Mouse (Mus musculus) cerebellum, postnatal 4 days (tissue): Measurements from ENCODE around the gene Ece2.

Experiments used
- DNase-seq, 2 experiments: peaks; one replicate each; pipeline ENCODE4 v3.0.0; 2022; ENCODE audit warnings: low spot score in 2 of 2, mixed read lengths in 1 of 2

Ece2 gene

DNA sequence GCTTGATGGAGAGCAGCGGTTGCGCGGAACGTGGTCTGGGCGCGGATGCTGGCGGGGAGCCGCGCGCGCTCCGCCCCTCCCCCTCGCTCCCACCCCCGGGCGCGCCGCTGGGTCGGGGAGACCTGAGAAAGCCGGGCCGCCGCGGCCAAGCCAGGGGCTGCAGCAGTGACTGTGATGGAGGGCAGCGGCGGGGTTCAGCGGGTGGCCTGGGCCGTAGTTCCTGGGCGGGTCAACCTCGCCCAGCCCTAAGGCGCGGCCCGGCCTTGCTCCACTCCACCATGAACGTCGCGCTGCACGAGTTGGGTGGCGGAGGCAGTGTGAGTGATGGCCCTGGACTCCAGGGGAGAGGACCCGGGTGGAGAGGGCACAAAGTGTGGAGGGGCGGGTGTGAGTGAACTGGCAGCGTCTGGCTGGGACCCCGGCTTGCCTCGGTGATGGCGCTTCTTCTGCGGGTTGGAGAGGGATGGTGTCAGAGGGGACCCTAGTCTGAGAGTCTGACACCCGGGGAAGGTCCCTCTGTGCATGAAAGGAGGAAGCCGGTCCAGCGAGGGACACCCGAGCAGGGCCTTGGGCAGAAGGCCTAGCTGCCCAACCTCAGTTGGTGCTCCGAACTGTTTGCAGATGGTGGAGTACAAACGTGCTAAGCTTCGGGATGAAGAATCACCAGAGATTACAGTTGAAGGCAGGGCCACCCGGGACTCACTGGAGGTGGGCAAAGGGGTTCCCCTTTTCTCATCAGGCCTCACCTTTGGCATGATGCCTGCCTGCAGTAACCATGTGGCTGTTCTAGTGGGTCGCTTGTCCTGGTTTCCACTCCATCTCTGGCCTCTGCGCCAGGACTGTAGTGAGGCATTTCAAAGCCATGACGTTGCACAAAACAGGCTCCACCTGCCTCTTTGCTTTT lies at the start of gene Ece2:
Ece2 (plus strand) TSS at position 98 of the 904 bp plus-strand sequence.
- DNase-seq, result peak in 1 of 2 experiments; percentile 51

DNA sequence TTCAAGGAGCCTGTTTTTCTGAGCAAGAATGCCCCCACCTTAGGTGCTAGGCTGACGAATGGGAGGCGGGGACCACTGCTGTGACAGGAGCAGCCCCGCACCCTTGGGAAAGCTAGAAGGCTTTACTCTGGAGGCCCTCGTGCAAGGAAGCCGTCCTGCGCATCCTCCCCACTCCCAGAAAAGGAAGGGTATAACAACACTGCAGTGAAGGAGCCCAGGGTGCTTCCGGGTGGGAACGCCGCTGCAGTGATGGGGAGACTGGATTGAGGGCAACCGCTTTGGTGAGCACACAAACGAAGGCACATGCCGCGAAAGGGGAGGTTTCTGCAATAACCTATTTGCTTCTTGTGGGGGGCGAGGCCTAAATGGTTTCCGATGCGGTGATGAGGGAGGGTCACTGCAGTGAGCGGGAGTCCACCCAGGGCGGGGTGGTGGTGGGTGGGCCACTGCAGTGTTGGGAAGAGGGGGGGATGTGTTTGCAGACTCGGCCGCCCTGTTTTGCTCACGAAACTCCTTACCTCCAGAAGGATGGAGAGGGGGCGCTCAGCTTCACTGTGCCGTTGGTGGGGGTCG lies 40.2 kb upstream of the Ece2 start, which contains the start of gene Vwa5b2:
Vwa5b2 (plus strand) TSS at position 106 of the 573 bp plus-strand sequence.
- peak in 1 of 2 experiments; percentile 19 for DNase-seq

DNA sequence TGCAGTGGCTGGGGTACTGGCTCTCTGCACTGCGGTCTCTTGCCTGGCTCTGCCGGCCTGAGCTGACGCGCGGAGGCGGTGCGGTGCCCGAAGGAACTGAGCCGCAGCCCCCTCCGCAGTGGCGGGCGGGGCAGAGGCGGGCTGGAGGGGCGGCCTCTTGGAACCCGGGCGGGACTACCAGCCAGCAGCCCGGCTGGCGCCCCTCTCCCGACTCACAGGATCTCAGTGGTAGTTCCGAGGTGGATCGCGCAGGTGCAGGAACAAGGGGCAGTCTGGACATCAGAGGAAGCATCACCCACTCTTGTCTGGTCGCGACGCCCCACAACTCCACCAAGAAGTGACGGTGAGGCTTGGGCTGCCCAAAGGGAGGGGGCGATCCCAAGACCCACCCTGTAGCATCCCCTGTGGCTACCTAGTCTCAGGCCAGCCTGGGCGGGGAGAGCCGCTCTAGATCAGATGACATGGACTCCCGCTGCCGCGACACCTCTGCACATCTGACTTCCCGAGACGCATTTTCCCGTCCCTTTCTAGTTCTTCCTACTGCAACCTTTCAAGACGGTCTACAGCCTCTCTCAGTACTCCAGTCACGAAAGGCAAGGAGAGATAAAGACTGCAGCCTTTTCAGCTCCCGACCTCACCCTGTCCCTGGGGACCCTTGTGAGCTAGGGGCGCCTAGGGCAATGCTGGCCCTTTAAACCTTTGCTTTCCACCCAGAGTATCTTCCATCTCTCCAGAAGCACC lies 39.5 kb upstream of the Ece2 start:
- peak in 1 of 2 experiments; percentile 66 for DNase-seq

DNA sequence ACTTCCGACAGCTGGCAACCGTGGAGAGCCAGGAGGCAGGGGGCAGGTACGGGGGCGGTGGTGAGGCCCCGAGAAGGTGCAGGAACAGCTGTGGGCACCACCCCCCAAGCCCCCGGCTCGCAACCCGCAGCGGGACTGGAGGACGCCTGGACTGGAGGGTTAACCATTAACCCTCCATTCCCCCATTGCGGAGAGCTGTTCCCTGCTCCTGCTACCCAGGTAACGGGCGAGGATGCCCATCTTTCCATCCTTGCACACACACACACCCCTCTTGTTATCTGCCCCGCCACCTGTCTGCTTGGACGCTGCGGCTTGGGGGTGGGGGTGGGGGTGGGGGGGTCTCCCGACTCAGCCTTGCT lies 39.0 kb upstream of the Ece2 start:
- DNase-seq, result no peak

DNA sequence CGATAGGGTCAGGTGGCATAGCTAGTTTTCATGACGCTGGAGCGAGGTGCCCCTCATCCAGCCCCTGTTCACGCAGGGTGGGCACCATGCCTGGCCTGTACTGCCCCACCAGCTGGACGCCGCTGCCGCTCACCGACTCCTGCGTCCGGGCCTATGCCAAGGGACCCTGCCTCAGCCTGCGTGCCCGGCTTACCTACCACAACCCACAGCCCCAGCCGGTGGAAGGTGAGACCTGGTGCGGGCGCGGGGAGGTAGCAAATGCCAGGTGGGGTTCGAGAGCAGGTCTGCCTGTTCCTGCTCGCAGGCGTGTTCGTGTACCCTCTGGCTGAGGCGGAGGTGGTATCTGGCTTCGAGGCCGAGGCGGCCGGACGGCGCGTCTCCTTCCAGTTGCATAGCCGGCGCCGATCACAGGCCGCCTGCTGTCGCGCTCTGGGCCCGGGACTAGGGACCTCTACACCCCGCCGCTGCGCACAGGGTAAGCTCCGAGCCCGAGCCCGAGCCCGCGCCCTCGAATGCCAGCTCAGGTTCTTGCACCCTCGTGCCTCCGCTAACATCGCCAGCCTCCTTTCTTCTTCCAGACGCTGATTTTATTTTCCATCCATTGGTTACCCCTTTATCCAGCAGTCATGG lies 38.4 kb upstream of the Ece2 start:
- DNase-seq, result no peak

DNA sequence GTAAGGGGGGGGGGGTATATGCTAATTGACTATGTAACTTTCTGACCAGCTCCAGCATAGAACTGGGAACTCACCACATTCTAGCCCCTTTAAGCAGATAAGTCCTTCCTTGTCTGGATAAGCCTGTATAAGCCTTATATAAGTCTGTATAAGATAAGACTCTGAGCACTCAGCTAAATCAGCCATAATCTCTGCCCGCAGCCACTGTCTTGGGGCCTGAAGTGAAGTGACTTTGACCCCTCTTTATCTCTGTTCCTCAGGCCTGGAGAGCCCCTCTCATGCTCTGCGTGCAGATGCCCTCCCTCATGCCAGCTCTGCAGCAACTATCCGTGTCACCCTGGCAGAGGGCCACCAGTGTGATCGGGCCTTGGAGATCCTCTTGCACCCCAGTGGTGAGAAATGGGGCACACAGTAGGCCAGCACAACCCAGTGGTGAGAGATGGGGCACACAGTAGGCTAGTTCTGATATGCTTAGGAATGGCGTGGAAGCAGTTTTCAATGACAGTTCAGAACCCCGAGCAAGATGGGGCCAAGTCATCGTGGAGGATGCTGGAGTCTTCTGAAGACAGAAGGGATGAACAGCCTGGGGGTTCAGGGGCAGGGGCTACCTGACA lies 34.5 kb upstream of the Ece2 start:
- no peak for DNase-seq

DNA sequence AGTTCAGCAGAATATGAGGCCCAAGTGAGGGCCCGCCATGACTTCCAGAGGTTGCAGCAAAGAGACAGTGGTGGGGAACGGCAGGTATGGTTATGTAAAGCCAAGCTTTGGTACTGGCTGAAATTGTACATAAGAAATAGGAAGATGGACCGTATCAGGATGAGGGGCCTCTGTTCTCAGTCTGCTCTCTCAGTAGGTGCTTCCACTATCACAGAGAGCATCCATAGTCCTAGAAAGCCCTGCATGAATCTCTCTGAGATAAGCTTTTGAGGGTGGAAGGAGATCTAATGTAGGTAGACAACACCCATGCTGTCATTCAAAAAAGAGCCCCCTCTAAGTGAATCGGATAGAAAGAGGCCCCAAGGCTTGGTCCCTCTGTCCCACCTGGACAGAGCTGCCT lies 33.9 kb upstream of the Ece2 start:
- DNase-seq, result no peak

DNA sequence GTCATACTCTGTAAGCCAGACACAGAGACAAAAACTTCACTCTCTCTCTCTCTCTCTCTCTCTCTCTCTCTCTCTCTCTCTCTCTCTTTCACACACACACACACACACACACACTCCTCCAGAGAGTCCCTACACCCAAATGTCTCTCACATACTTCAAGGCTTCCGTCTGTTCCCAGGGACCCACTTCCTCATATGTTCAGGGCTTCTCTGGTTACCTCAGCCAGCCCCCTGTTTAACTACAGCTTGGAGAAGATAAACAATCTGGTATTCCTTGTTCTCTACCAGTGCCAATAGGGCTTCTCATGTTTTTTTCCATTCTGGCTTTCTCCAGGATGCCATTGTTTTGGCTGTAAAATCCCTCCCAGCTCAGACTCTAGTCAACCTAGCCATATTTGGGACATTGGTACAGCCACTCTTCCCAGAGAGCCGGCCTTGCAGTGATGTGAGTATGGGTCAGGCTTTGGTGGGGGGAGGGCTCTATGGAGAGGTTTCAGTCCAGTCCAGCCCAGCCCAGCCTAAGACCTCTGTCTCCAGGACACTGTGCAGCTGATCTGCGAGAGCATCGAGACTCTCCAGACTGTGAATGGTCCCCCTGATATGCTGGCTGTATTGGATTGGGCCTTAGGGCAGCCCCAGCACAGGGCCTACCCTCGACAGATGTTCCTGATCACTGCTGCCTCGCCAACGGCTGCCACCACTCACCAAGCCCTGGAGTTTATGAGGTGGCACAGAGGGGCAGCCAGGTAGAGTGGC lies 32.8 kb upstream of the Ece2 start:
- DNase-seq, result no peak

DNA sequence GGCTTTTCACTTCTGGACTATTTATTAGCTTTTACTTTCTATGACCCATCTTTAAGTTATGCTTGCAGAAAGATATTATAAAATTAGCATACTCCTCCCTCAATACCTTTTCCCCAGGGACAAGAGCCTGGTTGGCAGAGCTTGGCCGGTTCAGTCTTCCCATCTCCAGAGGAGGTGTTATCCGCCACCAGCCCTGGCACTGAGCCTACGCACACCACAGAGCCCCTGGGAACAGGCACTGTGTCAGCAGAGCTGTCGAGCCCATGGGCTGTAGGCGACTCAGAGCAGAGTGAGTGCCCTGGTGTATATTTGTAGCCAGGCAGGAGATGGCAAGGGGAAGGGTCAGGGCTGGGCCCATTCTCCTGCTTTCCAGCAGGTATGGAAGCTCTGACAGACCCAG lies 29.1 kb upstream of the Ece2 start:
- DNase-seq, result no peak

DNA sequence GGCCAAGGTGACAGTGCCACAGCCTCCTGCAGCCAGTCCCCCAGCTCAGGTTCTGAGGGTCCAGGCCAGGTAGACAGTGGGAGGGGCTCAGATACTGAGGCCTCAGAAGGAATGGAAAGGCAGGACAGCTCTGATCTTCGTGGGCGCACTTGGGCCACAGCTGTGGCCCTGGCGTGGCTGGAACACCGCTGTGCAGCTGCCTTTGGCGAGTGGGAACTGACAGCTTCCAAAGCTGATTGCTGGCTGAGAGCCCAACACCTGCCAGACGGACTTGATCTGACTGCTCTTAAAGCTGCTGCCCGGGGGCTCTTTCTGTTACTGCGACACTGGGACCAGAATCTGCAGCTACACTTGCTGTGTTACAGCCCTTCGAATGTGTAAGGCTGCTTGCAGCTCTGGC lies 24.9 kb upstream of the Ece2 start:
- no peak for DNase-seq

DNA sequence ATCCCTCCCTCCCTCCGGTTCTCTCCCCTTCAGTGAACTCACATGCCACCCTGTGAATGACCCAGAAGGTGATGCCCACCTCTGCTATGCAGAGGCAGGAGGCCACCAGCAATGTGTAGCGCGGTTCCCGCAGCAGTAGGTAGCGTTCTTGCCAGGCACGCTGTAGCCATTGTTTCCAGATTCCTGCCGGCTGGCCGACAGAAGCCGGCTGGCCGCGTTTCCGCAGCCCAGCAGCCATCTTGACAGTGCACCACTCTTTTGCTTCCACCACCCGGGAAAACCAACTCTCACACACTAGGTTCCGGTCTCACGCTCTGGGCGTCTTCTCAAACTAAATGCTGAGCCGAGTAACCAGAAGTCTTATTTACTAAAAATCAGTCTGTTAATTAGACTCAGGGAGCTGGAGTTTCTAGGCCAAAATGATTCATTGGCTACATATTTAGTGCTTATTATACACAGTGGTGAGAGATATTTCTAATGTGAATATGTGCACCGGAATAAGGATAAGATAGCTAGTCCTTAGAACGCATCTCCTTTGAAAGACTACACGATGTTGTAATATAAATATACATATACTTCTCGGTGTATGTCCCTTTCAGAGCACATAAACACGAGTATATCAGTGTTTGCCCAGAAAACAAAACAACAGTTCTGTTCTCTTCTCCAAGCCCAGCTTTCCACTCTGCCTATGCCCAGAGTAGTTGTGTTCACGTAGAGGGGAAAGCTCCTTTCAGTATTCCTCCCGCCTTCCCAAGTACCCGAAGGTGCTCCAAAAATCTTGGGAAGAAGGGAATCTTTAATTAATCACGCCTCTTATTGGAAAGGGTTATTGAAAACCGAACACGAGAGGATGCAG lies 18.9 kb upstream of the Ece2 start:
- DNase-seq, result peak; percentile 49 to 82

DNA sequence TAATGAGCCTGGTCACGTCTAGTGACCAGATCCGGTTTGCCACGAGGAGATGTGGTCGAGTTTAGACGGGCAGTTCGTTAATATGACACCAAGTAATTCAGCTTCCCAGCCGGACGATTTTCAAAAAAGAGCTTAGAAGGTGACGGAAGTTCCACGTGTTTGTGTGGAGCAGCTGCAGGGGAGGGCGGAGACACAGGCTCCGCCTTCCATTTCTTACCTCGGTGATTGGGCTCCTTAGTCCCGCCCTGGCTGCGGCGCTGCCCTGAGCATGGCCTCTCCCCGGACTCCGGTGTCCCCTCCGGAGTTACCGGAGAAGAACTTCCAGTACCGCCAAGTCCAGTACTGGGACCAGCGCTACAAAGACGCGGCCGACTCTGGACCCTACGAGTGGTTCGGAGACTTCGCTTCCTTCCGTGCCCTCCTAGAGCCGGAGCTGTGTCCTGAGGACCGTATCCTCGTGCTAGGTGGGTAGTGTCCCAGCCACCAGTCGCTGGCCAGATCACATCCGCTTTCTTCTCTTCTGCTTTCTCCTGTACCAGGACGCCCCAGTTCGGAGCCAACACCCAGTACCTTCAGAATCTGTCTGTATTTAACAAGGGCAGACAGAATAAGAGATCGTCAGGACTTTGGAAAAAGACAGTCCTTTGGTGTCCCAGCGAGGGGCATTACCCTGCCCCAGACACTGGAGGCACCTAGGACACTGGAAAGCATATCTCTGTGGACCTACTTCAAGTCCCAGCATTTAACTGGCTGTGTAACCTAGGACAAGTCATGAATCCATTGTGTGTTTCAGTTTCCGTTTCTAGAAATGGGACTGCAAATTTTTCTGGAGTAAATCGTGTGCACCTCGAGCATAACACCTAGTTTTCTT lies 18.0 kb upstream of the Ece2 start, which contains the start of the genes Eef1akmt4, Gm49333 and Alg3:
Eef1akmt4 (plus strand) TSS at position 237 of the 871 bp plus-strand sequence.
Gm49333 (plus strand) TSS at position 254 of the 871 bp plus-strand sequence.
Alg3 (minus strand) TSS at position 379 of the 871 bp plus-strand sequence.
- DNase-seq, result peak; percentile 58 to 77

DNA sequence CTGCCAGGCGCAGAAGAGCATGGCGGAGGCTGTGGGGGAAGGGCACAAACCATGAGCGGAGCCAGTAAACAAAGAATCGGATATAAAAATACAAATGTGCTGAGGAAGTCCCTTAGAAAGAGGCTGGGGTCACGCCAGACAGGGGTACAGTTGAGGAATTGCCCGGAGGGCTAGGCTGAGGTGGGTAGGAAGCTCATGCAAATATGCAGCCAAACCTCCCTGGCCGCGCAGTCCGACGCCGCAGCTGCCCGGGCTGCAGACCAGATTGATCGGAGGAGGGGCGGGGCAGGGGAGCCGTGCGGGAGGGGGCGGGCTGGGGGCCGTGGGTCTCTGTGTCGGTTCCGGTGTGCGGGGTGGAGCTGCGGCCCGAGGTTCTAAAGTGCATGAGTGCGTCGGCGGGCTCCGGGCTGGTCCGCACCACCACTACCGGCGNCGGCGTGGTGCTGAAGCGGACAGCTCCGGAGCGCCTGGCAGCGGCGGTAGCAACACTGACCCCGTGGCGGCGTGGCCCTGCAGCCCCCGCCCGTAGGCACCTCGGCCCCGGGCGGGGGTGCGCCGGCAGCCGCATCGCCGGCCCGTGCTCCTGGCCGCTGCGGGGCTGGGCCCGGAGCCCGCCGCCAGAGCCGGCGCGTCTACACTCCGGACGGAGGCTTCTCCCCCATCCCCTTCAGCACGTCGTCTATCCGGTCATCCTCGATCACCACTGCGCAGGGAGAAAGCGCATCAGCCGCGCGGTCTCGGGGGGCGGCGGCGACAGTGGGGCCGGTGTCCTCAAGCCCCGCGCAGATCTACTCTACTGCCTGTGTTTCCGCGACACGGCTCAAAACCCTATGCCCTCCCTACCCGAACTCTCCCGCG lies 9.9 kb upstream of the Ece2 start:
- DNase-seq, result peak in 1 of 2 experiments; percentile 30

DNA sequence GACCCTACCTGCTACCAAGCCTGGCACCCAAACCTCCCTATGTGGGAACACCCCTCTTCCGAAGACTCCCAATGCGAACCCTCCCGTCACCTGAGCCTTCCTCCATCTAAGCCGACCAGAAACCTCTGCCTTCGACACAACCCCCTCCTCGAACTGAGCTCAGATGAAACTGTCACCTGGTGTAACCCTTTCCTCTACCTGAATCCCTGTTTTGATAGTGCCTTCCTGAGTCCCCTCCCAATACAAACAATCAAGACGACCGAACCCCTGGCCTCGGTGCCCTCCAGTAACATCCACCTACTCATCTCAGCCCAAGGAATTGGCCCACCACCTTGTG lies 9.3 kb upstream of the Ece2 start:
- no peak for DNase-seq

DNA sequence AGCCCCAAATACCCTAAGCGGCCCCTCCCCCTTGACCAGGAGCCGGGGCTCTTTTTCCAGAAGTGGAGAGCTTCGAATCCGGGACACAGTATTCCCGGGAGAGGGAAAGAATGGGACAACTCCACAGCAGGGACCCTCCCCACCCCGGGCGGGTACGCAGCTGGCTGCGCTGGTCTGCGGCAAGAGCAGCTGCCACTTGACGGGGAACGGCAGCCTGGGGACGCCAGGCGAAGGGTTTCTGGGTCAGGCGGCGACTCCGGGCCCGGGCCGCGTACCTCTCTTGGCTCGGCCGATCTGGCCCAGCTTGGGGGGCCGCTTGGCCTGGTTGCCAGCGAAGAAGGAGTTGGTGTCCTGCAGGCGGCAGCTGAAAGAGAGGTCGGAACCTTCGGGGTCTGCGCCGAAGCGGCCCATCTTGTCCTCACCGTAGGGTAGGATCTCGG lies 8.9 kb upstream of the Ece2 start:
- no peak for DNase-seq

DNA sequence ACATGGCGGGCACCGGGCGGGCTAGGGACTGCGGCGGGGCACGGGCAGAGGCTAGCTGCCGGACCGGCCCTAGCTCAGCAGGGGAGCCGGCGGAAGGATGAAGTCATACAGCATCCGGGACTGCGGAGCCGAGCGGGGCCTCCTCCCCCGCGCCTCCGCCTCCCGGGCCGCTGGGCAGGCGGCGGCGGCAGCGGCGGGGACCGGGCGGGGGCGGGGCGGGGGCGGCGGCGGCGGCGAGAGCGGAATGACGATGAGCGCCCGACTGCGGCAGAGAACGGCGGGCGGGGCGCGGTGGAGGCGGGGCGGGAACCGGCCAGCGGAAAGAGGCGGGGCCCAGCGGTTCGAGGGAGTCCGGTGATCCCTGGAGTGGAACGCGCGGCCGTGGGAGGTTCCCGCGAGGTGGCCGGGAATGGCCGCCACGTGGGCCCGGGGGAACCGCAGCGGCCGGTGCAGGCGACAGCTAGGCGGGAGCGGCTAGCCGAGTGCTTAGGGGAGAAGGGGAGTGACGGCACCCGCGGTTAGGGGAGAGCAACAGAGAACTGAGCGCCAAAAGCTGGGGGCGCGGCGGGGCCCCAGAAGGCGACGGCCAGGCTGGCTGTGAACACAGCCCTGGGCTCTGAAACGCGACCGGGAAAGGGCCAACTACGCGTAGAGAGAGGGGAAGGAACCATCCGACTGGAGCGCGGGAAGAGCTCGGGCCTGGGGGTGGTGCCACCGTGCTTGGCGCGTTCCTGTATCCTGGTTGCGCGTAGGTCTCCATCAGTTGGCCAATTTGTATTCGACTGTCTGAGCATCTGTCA lies 8.2 kb upstream of the Ece2 start, which contains the start of gene Camk2n2:
Camk2n2 (minus strand) TSS at position 97 of the 800 bp plus-strand sequence.
- peak; percentile 54 to 72 for DNase-seq
